ENCODE assay signal across 8 mouse cellular contexts in genomic region chr1:135719486-135719885, GRCm38 (mm10). TPM values are rescaled to one million over a fixed set of nuclear protein-coding genes. Genes with fewer than 3 reads are reported as not detected.
DNase-seq lines count a peak whose midpoint lies in the region; ATAC-seq and TF ChIP-seq lines count a peak whose summit lies in the region.

No protein-coding gene starts in this region.

- peak; percentile 92; the same call in 1 of the 2 replicates for TF ChIP-seq CTCF in gastrocnemius, adult 2 months (IDR thresholded peaks at IDR 0.05)

- no peaks in the 10 kb centered on the region for H3K9me3 ChIP-seq in hindbrain, embryonic 15.5 days

- H3K27ac ChIP-seq in brown adipose tissue, adult 24 weeks (replicated peaks; ENCODE audit: low read depth, low read length), result peak overlapping the region; percentile 81
- H3K27ac ChIP-seq in gastrocnemius, adult 2 months, result peak overlapping the region; percentile 68
- H3K27ac ChIP-seq in hindbrain, embryonic 15.5 days (replicated peaks), result no peak overlapping the region

- H3K27me3 ChIP-seq in hindbrain, embryonic 15.5 days, result no peaks in the 10 kb centered on the region

- ATAC-seq in hindbrain, embryonic 15.5 days (ENCODE audit: low FRiP score, low read depth), result peak; percentile 71
- ATAC-seq in megakaryocyte progenitor cell, adult 5-6 weeks (replicated peaks; ENCODE audit: poor library complexity), result peak; percentile 83

- WGBS in hindbrain, embryonic 15.5 days, result 21% methylated on average over 9 of the region's 9 CpGs

- no peaks in the 10 kb centered on the region for H3K36me3 ChIP-seq in hindbrain, embryonic 15.5 days

- no peak overlapping the region for H3K9ac ChIP-seq in hindbrain, embryonic 15.5 days

- H3K4me3 ChIP-seq in brown adipose tissue, adult 24 weeks (ENCODE audit: insufficient read depth, low read depth, low read length), result no peak overlapping the region
- peak overlapping the region; percentile 23; the same call in 1 of the 2 replicates for H3K4me3 ChIP-seq in gastrocnemius, adult 2 months
- H3K4me3 ChIP-seq in hindbrain, embryonic 15.5 days, result no peak overlapping the region

- peak; percentile 57 to 69 for DNase-seq in left cerebral cortex, adult 18-20 months (ENCODE audit: low spot score in 2 of 2)
- DNase-seq in left cerebral cortex, adult 11 months (ENCODE audit: low spot score), result no peak
- peak; percentile 67 for DNase-seq in gastrocnemius, adult 2 months
- DNase-seq in left cerebral cortex, postnatal 14 days (ENCODE audit: low spot score in 2 of 2), result peak; percentile 78 to 82
- DNase-seq in skeletal muscle tissue, adult 2 months (ENCODE audit: low read depth, low spot score), result peak; percentile 64

- intact Hi-C loops in gastrocnemius, adult 2 months (cut with DNase I), result loop anchor here (1.0 kb wide), 2 partner anchors 34 to 62 kb away; no protein-coding TSS in a partner anchor
- intact Hi-C loops in left cerebral cortex, postnatal 14 days (cut with DNase I), result loop anchor here (1.0 to 2.0 kb wide), 3 partner anchors 34 to 69 kb away; no protein-coding TSS in a partner anchor

- H3K4me1 ChIP-seq in brown adipose tissue, adult 24 weeks (ENCODE audit: control insufficient read depth, insufficient read depth, insufficient read length, low read length), result no peaks in the 10 kb centered on the region; the same call in 1 of the 2 replicates
- H3K4me1 ChIP-seq in hindbrain, embryonic 15.5 days (replicated peaks), result 0 out of 2 replicates have a peak, but pooled peaks cover 2% of the 10 kb centered on the region

- no peak overlapping the region for H3K4me2 ChIP-seq in hindbrain, embryonic 15.5 days

RNA-seq across cellular contexts. Expression of gene Csrp1, which starts 0.4 kb away (rescaled TPM):
- 100 to 1,000 TPM; 219 to 238 TPM for total RNA-seq in left cerebral cortex, adult 18-20 months (2021)
- 33.7 and 37.2 TPM in 2 replicates for polyA plus RNA-seq in brown adipose tissue, adult 24 weeks (2012; ENCODE audit: insufficient read depth, insufficient read length, missing spikeins)
- total RNA-seq in gastrocnemius, adult 2 months (2021), result 10 to 100 TPM; 18.9 to 25.0 TPM
- polyA plus RNA-seq in hindbrain, embryonic 15.5 days (2015; fragmentation: Nextera tagmentation; extraction: Ambion mirVana), result 17.7 and 19.6 TPM in 2 replicates
- total RNA-seq in left cerebral cortex, postnatal 14 days (2021), result 100 to 1,000 TPM; 133 to 136 TPM
- total RNA-seq in megakaryocyte progenitor cell, adult 5-6 weeks (2015), result 103 and 106 TPM in 2 replicates
- 104 and 113 TPM in 2 replicates for total RNA-seq in megakaryocyte progenitor cell, adult 5-6 weeks (2017)

RNA-seq across cellular contexts. Expression of gene Phlda3, which starts 46.4 kb away (rescaled TPM):
- 10 to 100 TPM; 19.7 to 21.4 TPM for total RNA-seq in left cerebral cortex, adult 18-20 months (2021)
- 498 and 651 TPM in 2 replicates for polyA plus RNA-seq in brown adipose tissue, adult 24 weeks (2012; ENCODE audit: insufficient read depth, insufficient read length, missing spikeins)
- total RNA-seq in gastrocnemius, adult 2 months (2021), result 100 to 1,000 TPM in 1 of 2 experiments, 10 to 100 TPM in 1; 78.0 to 140 TPM
- polyA plus RNA-seq in hindbrain, embryonic 15.5 days (2015; fragmentation: Nextera tagmentation; extraction: Ambion mirVana), result 34.9 and 39.9 TPM in 2 replicates
- 10 to 100 TPM; 15.0 to 16.6 TPM for total RNA-seq in left cerebral cortex, postnatal 14 days (2021)
- 0.61 and 1.1 TPM in 2 replicates for total RNA-seq in megakaryocyte progenitor cell, adult 5-6 weeks (2015)
- not detected in 2 replicates for total RNA-seq in megakaryocyte progenitor cell, adult 5-6 weeks (2017)

RNA-seq across cellular contexts. Expression of gene Tnni1, which starts 59.7 kb away (rescaled TPM):
- 1 to 10 TPM; 1.5 to 1.7 TPM for total RNA-seq in left cerebral cortex, adult 18-20 months (2021)
- 13.6 and 19.7 TPM in 2 replicates for polyA plus RNA-seq in brown adipose tissue, adult 24 weeks (2012; ENCODE audit: insufficient read depth, insufficient read length, missing spikeins)
- 100 to 1,000 TPM; 184 to 604 TPM for total RNA-seq in gastrocnemius, adult 2 months (2021)
- polyA plus RNA-seq in hindbrain, embryonic 15.5 days (2015; fragmentation: Nextera tagmentation; extraction: Ambion mirVana), result 1.3 and 1.8 TPM in 2 replicates
- total RNA-seq in left cerebral cortex, postnatal 14 days (2021), result 1 to 10 TPM; 2.3 to 2.5 TPM
- not detected in 2 replicates for total RNA-seq in megakaryocyte progenitor cell, adult 5-6 weeks (2015)
- not detected in 2 replicates for total RNA-seq in megakaryocyte progenitor cell, adult 5-6 weeks (2017)

Comparison
In these comparisons a context has a peak if more than half of its experiments do, and no peak if none do; other contexts are left out.
1. RNA of gene Phlda3, which starts 46.4 kb away (total RNA-seq): 78.0 to 140 TPM in gastrocnemius, adult 2 months, 19.7 to 21.4 TPM in left cerebral cortex, adult 18-20 months and 15.0 to 16.6 TPM in left cerebral cortex, postnatal 14 days; 0.61 to 1.1 TPM in megakaryocyte progenitor cell, adult 5-6 weeks; every median in the first group is over 4 times any median in the second.
2. RNA of gene Tnni1, which starts 59.7 kb away (total RNA-seq): 184 to 604 TPM in gastrocnemius, adult 2 months; 2.3 to 2.5 TPM in left cerebral cortex, postnatal 14 days, 1.5 to 1.7 TPM in left cerebral cortex, adult 18-20 months and not detected in megakaryocyte progenitor cell, adult 5-6 weeks; every median in the first group is over 10 times any median in the second.